In the genomic region with DNA sequence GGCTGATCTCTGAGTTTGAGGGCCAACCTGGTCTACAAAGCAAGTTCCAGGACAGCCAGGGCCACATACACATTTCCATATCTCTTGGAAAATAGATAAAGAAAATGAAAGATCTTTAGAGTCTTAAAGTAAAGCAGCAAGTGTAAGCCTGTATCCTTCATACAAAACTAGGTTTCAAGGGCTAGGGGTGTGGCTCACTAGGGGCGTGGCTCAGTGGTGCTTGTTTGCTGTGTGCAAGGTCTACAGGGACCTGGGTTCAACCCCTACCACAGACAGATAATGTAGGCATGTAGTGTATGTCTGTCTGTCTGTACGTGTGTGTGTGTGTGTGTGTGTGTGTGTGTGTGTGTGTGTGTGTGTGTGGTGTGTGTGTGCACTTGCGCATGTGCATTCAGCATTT, we compare ENCODE assay signal across 13 mouse cellular contexts.
"Had no signal": no experiment of that assay in that cellular context is flagged by ENCODE, and none has a peak within 500 bp of the region (broad histone marks: within the 10 kb centered on the region; RNA-seq: fewer than 3 reads in every experiment).

No protein-coding gene starts in this region.

- H3K4me3 ChIP-seq: left cerebral cortex, adult 2 months; limb, embryonic 10.5 days; midbrain, embryonic 10.5 days; myocyte; neural tube, embryonic 15.5 days had no signal

- ATAC-seq: liver, postnatal 0 days had no signal

- H3K9ac ChIP-seq: liver, postnatal 0 days; neural tube, embryonic 15.5 days had no signal

- H3K27ac ChIP-seq: left cerebral cortex, adult 2 months; limb, embryonic 10.5 days; midbrain, embryonic 10.5 days; neural tube, embryonic 15.5 days had no signal

- H3K9me3 ChIP-seq: limb, embryonic 10.5 days; midbrain, embryonic 10.5 days; neural tube, embryonic 15.5 days had no signal

- H3K4me2 ChIP-seq: liver, embryonic 11.5 days; neural tube, embryonic 15.5 days had no signal

- DNase-seq: kidney, postnatal 25 days; liver, postnatal 0 days; midbrain, embryonic 14.5 days; right cerebral cortex, adult 18-20 months; right cerebral cortex, postnatal 25 days; thymus, adult 18-20 months; thymus, postnatal 14 days had no signal
